Mouse (Mus musculus): ENCODE data around the gene Fut1. TPM values are rescaled to one million over a fixed set of nuclear protein-coding genes. Genes with fewer than 3 reads are reported as not detected.

The Fut1 gene
- total RNA-seq, 1 experiment from 2014 or later = not detected

- DNase-seq = no peak
Measured at GRCm38 (mm10) chr7:45668921-45669320, 51.8 kb downstream of the Fut1 start.

Other genes with a start within 250 kb of the Fut1 start
- 8.7 TPM in 1 of 2 replicates, not detected in the other for gene Lin7b, start 246.7 kb upstream of the Fut1 start, total RNA-seq (2021)
- 361 and 425 TPM in 2 replicates for gene Snrnp70, start 221.5 kb upstream of the Fut1 start, total RNA-seq (2021)
- gene Kcna7, start 211.6 kb upstream of the Fut1 start, total RNA-seq (2021) = not detected in 2 replicates
- not detected in 2 replicates for gene Ntf5, start 203.6 kb upstream of the Fut1 start, total RNA-seq (2021)
- gene Lhb, start 196.5 kb upstream of the Fut1 start, total RNA-seq (2021) = not detected in 2 replicates
- 39.4 and 44.2 TPM in 2 replicates for gene Gys1, start 182.4 kb upstream of the Fut1 start, total RNA-seq (2021)
- 50.7 and 51.6 TPM in 2 replicates for gene Ruvbl2, start 179.2 kb upstream of the Fut1 start, total RNA-seq (2021)
- 786 and 951 TPM in 2 replicates for gene Ftl1, start 157.4 kb upstream of the Fut1 start, total RNA-seq (2021)
- gene Bax, start 150.4 kb upstream of the Fut1 start, total RNA-seq (2021) = 61.4 and 68.8 TPM in 2 replicates
- gene Tulp2, start 135.4 kb upstream of the Fut1 start, total RNA-seq (2021) = 0.46 and 0.67 TPM in 2 replicates
- gene Gm45808, start 130.5 kb upstream of the Fut1 start, total RNA-seq (2021) = 21.0 and 40.1 TPM in 2 replicates
- 62.3 and 75.5 TPM in 2 replicates for gene Dhdh, start 128.5 kb upstream of the Fut1 start, total RNA-seq (2021)
- 220 and 264 TPM in 2 replicates for gene Nucb1, start 106.9 kb upstream of the Fut1 start, total RNA-seq (2021)
- 28.0 and 29.6 TPM in 2 replicates for gene Ppp1r15a, start 91.0 kb upstream of the Fut1 start, total RNA-seq (2021)
- 3.2 and 3.3 TPM in 2 replicates for gene Plekha4, start 91.0 kb upstream of the Fut1 start, total RNA-seq (2021)
- 0.95 and 1.0 TPM in 2 replicates for gene Hsd17b14, start 62.4 kb upstream of the Fut1 start, total RNA-seq (2021)
- 218 and 244 TPM in 2 replicates for gene Bcat2, start 47.1 kb upstream of the Fut1 start, total RNA-seq (2021)
- not detected in 2 replicates for gene Fgf21, start 1.8 kb upstream of the Fut1 start, total RNA-seq (2021)
- 0.36 TPM in 1 of 2 replicates, not detected in the other for gene Izumo1, start 4.5 kb downstream of the Fut1 start, total RNA-seq (2021)
- 21.3 and 23.3 TPM in 2 replicates for gene Rasip1, start 10.2 kb downstream of the Fut1 start, total RNA-seq (2021)
- gene Mamstr, start 22.7 kb downstream of the Fut1 start, total RNA-seq (2021) = 3.5 and 4.3 TPM in 2 replicates
- gene Fut2, start 49.1 kb downstream of the Fut1 start, total RNA-seq (2021) = not detected in 2 replicates
- not detected in 2 replicates for gene Ntn5, start 66.7 kb downstream of the Fut1 start, total RNA-seq (2021)
- 0.39 TPM in 1 of 2 replicates, not detected in the other for gene Sec1, start 77.1 kb downstream of the Fut1 start, total RNA-seq (2021)
- 15.7 and 15.8 TPM in 2 replicates for gene Car11, start 82.6 kb downstream of the Fut1 start, total RNA-seq (2021)
- 282 and 444 TPM in 2 replicates for gene Dbp, start 87.8 kb downstream of the Fut1 start, total RNA-seq (2021)
- 964 and 1,249 TPM in 2 replicates for gene Rpl18, start 98.2 kb downstream of the Fut1 start, total RNA-seq (2021)
- gene Sphk2, start 100.7 kb downstream of the Fut1 start, total RNA-seq (2021) = 38.2 and 42.0 TPM in 2 replicates
- 0.30 and 0.76 TPM in 2 replicates for gene Fam83e, start 103.9 kb downstream of the Fut1 start, total RNA-seq (2021)
- not detected in 2 replicates for gene Spaca4, start 108.5 kb downstream of the Fut1 start, total RNA-seq (2021)
- gene Lmtk3, start 166.4 kb downstream of the Fut1 start, total RNA-seq (2021) = 10.0 and 14.8 TPM in 2 replicates
- gene Sult2b1, start 167.4 kb downstream of the Fut1 start, total RNA-seq (2021) = 0.90 and 1.1 TPM in 2 replicates
- gene Cyth2, start 197.3 kb downstream of the Fut1 start, total RNA-seq (2021) = 114 and 134 TPM in 2 replicates
- gene Kcnj14, start 207.5 kb downstream of the Fut1 start, total RNA-seq (2021) = 0.30 and 0.33 TPM in 2 replicates
- gene Grwd1, start 213.7 kb downstream of the Fut1 start, total RNA-seq (2021) = 22.3 and 26.6 TPM in 2 replicates